Mouse (Mus musculus) spleen, postnatal 14 days (tissue): ENCODE measurements around the gene Ybx2.

Experiments used
- DNase-seq, 2 experiments: peaks; one replicate each; pipeline ENCODE4 v3.0.0; 2021 to 2022; ENCODE audit warnings: low spot score in 2 of 2

Ybx2 gene

DNA sequence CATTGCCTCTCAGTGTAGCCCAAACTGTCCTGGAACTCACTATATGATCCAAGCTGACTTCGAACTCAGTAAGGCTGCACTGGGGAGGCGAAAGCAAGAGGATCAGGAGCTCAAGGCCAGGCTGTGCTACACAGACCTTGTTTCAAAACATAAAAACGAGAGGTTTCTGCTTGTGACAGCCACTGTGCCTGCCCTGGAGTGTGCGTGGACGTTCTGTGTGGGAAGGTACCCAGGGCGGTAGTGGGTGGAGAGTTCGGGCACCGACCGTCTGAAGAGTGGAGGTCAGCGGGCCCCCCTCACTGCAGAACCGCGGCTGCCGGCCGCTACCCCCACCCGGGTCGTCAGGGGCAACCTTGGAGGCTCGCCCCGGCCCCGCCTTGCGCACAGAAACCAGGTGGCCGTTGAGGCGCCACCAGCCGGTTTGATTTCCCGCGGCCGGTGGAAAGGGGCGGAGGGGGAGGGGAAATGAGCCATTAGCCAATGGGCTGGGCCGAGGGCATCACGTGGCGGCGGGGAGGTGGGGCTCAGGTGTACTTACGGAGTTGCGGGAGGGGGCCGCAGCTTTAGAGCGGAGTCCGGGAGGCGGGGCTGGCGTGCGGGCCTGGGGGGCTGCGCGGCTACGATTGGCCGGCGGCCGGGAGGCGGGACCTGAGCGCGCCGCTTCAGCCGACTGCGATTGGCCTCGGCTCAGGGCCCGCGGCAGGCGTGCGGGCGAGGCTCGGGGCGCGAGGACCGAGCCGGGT, at the start of gene Ybx2:
Gene Ybx2 (plus strand): TSS at position 660 of the 743 bp plus-strand sequence.
- DNase-seq: peak; percentile 76 to 81

DNA sequence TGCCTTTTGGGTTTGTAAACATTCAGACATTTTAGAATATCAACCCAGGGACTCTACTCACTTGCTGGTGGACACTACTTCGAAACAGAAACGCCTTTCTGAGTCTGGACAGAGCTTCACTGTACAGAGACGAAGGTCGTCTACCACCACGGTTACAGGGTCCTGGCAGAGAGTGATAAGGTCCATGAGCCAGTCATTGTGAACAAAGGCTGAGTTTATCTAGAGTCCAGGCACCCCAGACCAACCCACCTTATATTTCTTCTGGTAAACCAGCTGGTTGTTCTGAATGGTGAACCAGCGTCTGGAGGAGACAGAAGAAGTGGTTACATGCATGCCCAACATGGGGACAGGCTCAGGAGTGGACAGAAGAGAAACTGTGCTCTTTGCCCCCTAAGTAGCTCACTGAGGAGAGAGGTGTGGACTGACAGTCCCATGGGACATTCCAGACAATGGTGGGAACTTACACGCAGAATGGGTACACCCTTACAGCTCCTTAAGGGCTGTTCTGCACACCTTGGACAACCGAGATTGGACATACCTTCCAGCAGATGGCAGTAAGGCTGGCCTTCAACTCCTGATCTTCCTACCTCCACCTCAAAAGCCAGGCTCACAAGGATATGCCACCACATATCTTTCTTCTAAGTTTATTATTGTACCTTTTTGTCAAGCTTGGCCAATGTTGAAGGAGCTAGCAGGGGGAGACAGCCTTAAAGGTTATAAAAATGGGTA, 48.5 kb upstream of the Ybx2 start:
- DNase-seq: no peak

DNA sequence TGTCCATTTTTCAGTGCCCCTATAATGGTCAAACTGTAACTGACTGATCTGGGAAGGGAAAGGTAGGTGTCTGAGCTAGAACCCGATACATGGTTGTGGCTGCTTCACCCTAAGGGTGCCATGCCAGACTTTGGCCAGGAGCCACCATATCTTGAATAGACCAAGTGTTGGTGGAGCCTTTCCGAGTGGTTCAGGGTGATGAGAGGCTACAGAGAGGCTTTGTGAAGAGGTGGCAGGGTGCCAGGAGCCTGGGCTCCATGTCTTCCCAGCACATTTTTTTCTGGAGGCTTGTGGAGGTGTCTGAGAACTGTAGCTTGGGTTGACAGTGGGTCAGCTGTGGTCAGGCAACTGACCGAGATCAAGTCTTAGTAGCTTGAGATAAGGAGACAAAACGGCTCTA, 44.1 kb upstream of the Ybx2 start:
- no peak for DNase-seq

DNA sequence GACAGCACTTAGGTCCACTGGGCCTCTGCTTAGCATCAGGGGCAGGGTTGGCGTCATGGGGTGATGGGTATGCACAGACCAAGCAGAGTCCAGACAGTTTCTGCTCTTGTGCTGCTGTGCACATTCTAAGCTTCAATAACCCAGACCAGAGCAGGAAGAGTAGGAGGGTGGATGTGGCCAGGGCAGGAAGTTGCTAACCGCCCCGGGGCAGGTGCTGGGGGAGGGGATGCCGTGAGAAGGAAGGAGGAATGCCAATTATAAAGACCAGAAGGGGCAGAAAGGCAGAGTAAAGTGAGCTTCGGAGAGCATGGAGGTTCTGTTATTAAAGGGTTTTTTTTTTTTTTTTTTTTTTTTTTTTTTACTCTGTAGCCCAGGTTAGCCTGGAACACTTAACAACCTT, 40.9 kb upstream of the Ybx2 start:
- peak; percentile 52 to 58 for DNase-seq

DNA sequence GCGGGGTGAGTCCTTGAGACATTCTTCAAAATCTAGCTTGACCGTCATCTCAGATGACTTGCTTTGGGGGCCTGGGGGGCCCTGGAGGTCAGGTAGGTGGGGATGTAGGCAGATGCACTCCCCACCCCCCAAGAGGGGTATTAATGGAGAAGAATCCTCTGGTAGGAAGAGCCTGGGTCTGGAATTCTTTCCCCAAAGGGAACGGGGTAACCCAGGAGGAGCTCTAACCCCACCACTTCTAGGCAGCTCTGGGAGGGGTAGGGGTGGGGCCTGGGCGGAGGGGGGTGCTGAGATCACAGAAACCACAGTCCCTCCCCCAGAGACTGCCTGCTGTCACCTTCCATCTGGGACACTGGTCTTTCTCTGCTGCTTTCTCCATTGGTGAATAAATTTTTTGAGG, 40.3 kb upstream of the Ybx2 start, which contains the start of gene Acap1:
Gene Acap1 (minus strand): TSS at position 249 of the 400 bp plus-strand sequence.
- peak in 1 of 2 experiments; percentile 41 for DNase-seq

DNA sequence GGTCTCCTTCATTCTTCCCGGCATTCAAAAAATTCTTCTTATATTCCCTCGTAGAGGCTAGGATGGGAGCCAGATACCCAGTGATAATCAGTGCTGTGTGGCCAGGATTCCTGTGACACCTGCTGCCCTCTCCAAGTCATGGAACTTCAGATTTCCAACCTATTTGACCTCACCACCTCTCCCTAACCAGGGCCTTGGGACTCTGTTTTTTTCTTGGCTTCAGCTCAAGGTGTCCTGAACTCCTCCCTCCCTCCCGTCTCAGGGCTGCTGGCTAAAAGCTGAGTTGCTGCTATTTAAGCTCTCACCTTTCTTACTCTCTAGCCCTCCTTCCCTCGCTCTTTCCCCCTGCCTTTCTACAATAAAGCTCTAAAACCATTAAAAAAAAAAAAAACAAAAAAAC, 35.7 kb upstream of the Ybx2 start:
- DNase-seq: no peak

DNA sequence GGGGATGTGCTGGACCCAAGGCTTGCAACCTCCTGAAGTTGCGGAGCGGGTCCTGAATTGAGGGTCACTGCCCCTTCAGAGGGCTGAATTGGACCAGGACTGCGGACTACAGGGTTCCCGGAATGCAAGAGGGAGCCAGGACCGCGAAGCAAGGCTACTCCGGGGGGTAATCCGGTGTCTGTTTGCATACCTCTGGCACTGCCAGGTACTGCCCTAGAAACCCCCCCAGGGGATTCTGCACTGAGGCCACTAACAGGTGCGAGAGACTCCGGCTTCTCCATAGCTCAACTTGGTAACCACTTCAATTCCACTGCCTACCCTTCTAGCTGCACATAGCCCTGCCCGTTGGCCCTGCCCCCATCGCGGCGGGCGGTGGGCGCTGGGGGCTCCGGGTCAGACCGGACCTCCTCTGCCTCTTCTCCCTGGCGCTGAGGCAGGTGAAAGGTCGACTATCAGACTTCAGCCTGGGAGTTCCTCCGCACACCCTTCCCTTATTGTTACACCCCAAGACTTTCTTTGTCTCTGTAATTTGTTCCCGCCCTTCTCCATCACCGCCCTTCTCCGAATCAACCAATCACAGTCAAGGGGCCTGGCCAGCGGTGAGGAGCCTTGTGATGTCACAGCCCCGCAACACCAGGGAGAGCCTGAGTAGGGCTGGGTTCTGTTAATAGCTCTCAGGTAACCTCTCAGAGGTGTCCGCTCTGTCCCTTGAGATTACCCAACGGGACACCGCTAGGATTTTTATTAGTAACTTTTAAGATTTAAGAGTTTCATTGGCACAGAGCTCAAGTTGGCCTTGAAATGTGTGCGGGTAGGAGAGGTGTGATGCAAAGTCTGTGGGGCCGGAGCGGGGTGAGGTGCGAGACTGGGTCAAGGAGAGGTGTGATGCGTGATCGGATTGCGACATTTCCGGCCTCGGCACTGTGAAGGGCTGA, 34.9 kb upstream of the Ybx2 start, which contains the start of the genes 2810408A11Rik and Neurl4:
Gene 2810408A11Rik (minus strand): TSS at position 517 of the 935 bp plus-strand sequence.
Gene Neurl4 (plus strand): TSS at position 602 of the 935 bp plus-strand sequence.
- peak; percentile 76 to 79 for DNase-seq

DNA sequence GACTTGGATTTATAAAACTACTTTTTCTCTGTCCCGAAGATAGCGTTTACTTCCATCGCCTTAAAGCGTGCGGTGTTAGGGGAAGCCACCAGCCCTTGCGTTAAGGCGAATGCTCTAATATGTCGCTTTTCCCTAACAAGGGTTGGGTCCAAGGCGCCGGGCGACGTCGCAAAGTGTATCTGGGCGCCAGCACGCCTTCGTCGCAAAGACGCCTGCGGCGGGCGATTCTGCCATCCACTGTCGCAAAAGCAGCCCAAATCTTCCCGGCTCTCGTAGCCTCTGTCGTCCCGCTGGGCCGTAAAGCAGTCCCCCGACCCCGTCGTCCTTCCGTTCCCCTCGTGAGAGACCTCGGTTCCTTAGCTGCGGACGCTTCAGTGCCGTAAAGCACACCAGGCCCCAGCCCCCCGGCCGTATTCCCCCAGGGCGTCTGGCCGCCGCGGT, 34.2 kb upstream of the Ybx2 start:
- peak; percentile 80 to 82 for DNase-seq

DNA sequence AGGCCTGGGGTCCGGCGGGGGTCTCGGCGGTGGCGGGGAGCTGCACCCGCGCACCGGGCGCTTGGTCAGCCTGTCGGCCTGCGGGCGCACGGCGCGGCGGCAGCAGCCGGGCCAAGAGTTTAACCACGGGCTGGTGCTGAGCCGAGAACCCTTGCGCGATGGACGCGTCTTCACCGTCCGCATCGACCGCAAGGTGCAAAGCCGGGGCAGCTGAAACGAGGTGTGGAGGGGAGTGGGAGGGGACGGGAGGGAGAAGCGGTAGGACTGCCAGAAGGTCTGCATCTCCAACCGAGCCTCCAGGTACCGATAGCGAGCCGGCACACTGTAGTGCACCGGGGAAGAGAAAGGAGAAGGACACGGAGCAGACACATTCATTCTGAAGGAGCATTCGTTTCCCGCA, 33.6 kb upstream of the Ybx2 start:
- DNase-seq: no peak

DNA sequence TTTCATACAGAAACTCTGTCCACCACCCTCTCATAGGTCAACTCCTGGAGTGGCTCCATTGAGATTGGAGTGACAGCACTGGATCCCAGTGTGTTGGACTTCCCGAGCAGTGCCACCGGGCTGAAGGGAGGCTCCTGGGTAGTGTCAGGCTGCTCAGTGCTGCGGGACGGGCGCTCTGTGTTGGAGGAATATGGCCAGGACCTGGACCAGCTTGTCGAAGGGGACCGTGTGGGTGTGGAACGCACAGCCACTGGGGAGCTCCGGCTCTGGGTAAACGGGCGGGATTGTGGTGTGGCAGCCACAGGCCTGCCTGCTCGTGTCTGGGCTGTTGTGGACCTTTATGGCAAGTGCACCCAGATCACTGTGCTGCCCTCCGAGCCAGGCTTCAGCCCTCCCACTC, 32.6 kb upstream of the Ybx2 start:
- DNase-seq: no peak

DNA sequence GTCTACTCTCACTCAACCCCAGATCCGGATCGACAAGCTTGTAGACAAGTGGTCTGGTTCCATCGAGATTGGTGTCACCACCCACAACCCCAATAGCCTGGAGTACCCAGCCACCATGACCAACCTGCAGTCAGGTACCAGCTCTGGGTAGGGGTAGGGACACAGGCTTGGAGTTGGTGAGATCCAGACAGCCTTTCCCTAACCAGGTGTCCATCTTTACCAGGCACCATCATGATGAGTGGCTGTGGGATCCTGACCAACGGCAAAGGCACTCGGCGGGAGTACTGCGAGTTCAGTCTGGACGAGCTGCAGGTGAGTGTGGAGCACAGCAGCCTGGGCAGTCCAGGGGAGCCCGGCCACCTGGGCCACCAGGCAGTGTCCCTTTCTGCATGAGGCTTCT, 31.3 kb upstream of the Ybx2 start:
- no peak for DNase-seq

DNA sequence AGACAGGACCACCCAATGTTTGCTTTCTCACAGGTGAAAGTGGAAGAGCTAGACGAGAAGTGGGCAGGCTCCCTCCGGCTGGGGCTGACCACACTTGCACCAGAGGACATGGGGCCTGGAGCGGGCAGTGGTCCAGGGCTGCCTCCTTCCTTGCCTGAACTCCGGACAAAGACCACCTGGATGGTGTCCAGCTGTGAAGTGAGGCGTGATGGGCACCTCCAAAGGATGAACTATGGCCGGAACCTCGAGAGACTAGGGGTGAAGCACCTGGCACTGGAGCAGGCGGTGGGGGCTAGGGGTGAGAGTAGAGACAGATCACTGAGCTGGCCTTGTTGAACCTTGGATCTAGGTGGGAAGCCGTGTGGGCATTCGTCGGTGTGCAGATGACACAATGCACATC, 27.0 kb upstream of the Ybx2 start:
- DNase-seq: no peak

DNA sequence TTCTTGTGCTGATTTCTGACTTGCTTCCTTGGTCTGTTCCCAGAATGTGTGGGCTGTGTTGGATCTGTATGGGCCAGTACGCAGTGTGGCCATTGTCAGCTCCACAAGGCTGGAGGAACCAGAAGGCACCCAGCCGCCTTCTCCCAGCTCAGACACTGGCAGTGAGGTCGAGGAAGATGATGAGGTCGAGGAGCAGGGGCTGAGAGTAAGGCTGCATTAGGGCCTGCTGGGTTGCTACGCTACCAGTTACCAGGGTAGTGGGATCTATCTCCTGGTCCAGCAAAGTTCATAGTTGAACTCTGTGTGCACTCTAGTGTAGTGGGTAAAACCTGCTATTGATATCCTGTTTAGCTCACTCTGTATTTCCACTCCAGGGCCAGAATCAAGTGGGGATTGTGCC, 26.4 kb upstream of the Ybx2 start:
- no peak for DNase-seq

DNA sequence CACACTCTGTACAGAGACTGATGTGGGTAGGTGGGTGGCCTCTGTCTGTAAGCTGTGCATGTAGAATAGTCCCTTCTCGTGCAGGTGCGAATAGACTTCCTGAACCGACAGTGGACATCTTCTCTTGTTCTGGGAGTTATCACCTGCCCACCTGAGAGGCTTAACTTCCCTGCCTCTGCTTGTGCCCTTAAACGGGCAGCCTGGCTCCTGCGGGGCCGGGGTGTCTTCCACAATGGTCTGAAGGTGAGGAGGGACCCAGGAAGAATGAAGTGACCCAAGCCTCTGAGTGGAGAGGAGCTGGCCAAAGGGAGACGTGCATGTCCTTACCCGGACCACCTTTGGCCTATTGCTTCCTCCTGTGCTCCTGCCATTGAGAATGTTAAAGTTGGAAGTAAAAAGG, 25.4 kb upstream of the Ybx2 start:
- DNase-seq: no peak

DNA sequence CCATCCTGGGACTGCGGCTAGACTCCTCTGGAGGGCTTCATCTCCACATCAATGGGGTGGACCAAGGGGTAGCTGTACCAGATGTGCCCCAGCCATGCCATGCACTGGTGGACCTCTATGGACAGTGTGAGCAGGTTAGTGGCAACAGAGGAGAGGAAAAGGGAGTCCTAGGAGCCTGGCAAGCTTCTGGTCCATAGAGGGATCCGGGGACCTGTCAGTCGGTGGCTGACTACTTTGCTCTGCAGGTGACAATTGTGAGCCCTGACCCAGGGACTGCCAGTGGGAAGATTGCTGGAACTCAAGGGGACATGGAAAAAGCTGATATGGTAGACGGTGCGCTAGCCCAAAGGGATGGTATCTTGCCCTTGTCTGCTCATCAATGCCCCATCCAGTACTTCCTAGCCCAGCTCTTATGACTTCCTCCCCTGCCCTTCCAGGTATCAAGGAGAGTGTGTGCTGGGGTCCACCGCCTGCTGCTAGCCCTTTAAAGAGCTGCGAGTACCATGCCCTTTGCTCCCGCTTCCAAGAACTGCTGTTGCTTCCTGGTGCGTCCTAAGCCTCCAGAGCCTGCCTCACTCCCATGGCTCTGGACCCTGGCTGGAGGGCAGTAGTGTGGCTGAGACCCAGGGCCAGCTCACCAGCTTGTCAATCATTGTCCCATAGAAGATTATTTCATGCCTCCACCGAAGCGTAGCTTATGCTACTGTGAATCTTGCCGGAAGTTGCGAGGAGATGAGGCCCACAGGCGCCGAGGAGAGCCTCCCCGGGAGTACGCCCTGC, 24.6 kb upstream of the Ybx2 start:
- no peak for DNase-seq

DNA sequence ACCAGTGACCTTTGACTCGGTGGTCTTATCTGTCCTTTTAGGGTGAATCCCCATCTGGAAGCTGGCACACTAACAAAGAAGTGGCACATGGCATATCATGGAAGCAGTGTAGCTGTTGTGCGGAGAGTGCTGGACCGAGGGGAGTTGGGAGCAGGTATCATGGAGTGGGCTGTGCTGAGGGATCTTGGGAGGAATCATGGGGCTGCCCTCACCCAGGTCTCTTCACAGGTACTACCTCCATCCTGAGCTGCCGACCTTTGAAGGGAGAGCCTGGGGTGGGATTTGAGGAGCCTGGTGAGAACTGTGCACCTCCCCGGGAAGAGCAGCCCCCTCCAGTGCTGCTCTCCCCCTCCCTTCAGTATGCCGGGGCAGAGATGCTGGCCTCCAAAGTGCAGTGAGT, 23.9 kb upstream of the Ybx2 start:
- DNase-seq: no peak

DNA sequence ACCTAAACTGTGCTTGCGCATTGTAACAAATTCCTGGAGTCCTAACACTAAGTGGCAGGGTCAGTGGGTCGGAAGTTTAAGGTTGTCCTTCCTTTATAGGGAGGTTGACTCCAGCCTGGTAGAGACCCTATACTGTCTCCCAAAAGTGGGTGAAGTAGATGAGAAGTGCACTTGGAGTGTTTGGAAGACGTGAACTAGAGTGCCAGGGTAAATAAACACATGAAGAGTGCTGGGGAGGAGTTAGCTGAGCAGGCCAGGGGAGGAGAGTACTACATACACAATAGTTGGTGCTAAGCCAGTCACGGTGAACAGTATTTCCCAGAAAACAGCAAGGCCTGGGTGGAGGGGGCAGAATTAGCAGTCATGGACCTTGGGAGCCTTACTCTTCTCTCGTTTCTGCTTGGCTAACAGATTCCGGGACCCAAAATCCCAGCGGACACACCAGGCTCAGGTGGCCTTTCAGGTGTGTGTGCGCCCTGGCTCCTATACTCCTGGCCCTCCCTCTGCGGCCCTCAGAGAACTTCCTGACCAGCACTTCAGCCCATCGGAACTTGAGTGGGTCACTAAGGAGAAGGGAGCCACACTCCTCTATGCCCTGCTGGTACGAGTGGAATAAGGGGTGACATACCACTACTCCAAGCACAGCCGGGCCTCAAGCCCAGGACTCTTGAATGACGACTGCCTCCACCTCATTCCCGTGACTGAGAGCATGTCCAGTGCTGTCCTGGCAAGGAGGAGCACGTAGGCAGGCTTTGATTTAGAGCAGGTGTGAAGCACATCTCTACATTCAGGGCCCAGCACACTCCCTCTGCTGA, 22.7 kb upstream of the Ybx2 start:
- no peak for DNase-seq

DNA sequence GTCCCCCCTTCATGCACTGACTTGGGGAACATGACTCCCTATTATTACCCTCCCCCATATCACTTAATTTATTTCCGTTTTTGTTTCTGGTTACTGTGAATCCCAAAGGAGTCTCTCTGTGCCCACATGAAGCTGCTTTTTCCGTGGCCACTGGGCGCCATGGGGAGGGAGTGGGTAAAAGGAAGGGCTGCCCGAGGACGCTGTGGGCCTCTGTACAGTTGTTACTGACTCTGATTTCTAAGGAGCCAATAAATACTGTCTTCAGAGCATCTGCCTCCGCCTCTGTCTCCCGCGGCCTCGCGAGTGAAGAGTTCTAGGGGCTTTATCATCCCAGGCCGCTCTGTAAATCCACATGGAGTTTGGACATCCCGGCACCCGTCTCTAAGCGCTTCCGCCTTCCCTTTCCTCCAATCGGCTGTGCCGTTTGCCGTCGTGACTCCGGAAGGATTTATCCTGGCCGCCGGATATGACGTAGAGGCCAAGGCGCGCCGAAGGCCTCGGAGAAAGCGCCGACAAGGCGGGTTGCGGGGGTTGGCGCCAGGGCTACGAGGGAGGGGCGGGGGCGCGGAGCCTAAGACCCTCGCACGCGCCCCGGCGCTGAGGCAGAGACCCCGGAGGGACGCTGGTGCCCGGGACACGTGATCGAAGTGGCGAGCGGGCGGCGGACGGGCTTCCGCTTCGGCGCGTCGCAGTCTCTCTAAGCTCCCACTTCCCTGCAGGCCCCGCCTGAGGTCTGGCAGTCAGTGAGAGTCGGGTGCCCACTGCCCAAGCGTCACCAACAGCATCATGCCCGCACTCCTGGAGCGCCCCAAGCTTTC, 21.8 kb upstream of the Ybx2 start, which contains the start of gene Gps2:
Gene Gps2 (plus strand): TSS at position 335 of the 818 bp plus-strand sequence.
- peak; percentile 82 to 87 for DNase-seq

DNA sequence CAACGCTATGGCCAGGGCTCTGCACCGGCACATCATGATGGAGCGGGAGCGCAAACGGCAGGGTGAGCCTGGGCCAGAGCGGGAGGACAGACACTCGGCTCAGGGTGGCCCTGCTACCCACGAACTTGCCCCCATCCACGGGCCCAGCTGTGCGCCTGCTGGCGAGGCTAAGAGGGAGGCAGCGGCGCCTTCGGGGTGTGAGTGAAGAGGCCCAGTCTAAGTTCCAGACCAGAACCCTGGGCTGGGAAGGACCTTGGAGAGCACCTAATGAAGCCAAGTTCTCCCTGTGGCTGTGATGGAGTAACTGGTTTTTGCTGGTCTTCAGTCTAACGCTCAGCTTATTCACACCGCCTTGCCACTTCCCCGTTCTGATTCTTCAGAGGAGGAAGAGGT, 21.2 kb upstream of the Ybx2 start:
- DNase-seq: no peak
